Mouse (Mus musculus): ENCODE results near the gene Aasdh.
A peak's percentile ranks its signal among the peaks of the same experiment; 100 is the strongest.

The Aasdh gene

DNA sequence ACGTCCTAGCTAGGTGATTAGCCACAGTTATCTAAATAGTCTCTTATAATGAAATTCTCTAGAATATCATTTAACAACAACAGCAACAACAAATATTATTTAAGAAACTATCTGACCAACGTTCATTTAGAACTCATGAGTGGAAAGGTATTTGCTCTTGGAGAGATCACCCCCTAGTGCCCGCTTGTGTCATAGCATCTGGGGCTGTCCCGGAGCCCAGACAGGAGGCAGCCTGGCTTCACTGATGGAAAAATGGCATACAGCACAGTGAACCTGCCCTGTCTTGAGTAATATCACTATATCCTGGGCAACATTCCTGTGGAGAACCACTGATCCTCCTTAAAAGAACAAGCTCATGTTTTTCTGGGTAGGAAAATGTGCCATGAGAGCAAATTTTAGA lies 61.9 kb downstream of the Aasdh start:
- peak in 1 of 2 experiments; percentile 74 for DNase-seq (ENCODE audit: low spot score in 2 of 2)

- DNase-seq (ENCODE audit: low spot score in 2 of 2): no peak
Measured at GRCm38 (mm10) chr5:76841859-76842258, 63.5 kb downstream of the Aasdh start.

GRCm38 (mm10) chr5:76839786-76840185 lies 65.5 kb downstream of the Aasdh start:
- DNase-seq (ENCODE audit: low spot score in 2 of 2): no peak

GRCm38 (mm10) chr5:76837018-76837417 lies 68.3 kb downstream of the Aasdh start:
- DNase-seq (ENCODE audit: low spot score in 2 of 2): peak in 1 of 2 experiments; percentile 32

GRCm38 (mm10) chr5:76832529-76833210 lies 72.6 kb downstream of the Aasdh start:
- no peak for DNase-seq (ENCODE audit: low spot score in 2 of 2)

GRCm38 (mm10) chr5:76828527-76829240 lies 76.6 kb downstream of the Aasdh start:
- peak in 1 of 2 experiments; percentile 23 for DNase-seq (ENCODE audit: low spot score in 2 of 2)

Data from left cerebral cortex, adult 9 months (tissue).